Mouse (Mus musculus): ENCODE measurements around the gene Wdr20rt. TPM values are rescaled to one million over a fixed set of nuclear protein-coding genes. Genes with fewer than 3 reads are reported as not detected.
"Not testable (repeated sequence)": the region's sequence is repeated elsewhere in the genome, so short reads cannot be mapped to it uniquely, and the experiment has no call there.

The Wdr20rt gene
- not detected in 2 replicates for polyA plus RNA-seq (2012; rRNA removed)

DNA sequence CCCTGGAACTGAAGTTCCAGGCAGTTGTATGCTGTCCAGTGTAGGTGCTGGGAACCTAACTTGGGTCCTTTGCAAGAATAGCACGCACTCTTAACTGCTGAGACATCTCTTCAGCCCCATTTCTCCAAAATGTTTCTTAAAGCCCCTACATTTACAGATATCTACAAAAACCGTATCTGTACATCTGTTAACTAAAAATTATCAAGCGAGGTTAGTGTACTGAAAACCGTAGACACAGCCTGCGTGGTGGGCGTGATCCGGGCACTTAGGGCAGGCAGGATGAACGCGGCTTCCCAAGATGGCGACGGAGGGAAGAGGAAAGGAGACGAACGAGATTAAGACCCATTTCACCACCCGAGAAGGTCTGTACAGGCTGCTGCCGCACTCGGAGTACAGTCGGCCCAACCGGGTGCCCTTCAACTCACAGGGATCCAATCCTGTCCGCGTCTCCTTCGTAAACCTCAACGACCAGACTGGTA lies at the start of gene Wdr20rt:
Gene Wdr20rt, plus strand, starts transcription at position 51 of the 479 bp plus-strand sequence.
- DNase-seq (ENCODE audit: low read depth, low spot score), result no peak
- 93% methylated on average over 22 of the region's 22 CpGs for WGBS

- 63% methylated on average over 3 of the region's 3 CpGs for WGBS
- no peak for DNase-seq (ENCODE audit: low read depth, low spot score)
Measured at GRCm38 (mm10) chr12:65187365-65187764, 38.0 kb upstream of the Wdr20rt start.

GRCm38 (mm10) chr12:65189213-65189612 lies 36.1 kb upstream of the Wdr20rt start:
- 72% methylated on average over 2 of the region's 2 CpGs for WGBS
- DNase-seq (ENCODE audit: low read depth, low spot score), result no peak

GRCm38 (mm10) chr12:65194003-65194530 lies 31.2 kb upstream of the Wdr20rt start:
- WGBS, result 42% methylated on average over 5 of the region's 5 CpGs
- DNase-seq (ENCODE audit: low read depth, low spot score), result no peak

DNA sequence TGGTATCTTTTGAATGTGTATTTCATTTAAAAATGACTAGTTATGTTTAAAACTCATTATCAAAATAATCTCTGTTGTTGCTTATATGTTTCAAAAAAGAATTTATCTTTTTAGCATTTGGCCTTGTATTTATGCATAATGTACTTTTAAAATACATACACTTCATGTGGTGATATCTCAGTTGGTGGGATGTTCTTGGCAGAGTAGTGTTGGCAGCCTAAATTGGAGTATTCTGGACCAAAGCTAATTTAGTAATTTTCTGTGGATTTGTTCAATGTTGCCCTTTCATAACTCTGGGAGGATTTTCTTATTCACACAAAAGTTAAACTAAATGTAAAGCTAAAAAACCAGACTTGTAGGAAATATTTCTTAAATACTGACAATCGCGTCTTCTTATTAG lies 23.5 kb upstream of the Wdr20rt start:
- DNase-seq (ENCODE audit: low read depth, low spot score), result no peak
- 98% methylated on average over 2 of the region's 2 CpGs for WGBS

DNA sequence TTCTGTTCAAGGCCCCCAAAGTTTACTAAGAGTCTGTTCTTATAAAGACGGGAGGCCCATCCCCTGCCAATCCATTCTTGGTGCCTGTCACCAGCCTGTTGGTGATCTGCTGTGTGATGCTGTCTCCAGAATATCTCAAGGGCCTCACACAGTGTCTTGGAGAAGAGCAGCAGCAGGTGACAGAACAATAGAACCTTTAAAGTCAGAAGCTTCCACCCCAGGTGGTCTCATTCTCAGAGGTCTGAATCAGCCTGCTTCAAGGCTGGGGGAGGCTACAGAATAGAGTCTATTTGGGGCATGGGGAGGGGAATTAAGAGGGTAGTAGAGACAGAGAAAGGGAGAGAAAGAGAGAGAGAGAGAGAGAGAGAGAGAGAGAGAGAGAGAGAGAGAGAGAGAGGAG lies 18.9 kb upstream of the Wdr20rt start:
- 69% methylated on average over 1 of the region's 1 CpGs for WGBS
- no peak for DNase-seq (ENCODE audit: low read depth, low spot score)

- 88% methylated on average over 6 of the region's 6 CpGs for WGBS
- no peak for DNase-seq (ENCODE audit: low read depth, low spot score)
Measured at GRCm38 (mm10) chr12:65216404-65216840, 8.9 kb upstream of the Wdr20rt start.

GRCm38 (mm10) chr12:65228628-65229027 lies 3.3 kb downstream of the Wdr20rt start:
- 90% methylated on average over 6 of the region's 6 CpGs for WGBS
- no peak for DNase-seq (ENCODE audit: low read depth, low spot score)

DNA sequence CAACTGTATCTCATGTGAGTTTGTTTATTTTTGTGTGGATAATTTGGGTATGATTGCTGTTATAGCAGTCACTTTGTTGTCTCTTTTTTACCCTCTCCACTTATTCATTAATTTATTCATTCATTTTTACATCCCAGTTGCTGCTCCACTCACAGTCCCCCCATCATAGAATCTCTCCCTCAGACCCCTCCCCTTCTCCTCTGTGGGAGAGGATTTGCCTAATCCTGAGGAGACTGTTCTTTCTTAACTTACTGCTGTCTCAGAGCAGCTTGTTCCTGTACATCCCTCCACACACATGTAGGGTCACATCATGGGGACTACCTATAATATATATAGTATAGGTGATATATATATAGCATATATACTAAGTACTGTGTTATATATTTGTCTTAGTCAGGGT lies 3.7 kb downstream of the Wdr20rt start:
- DNase-seq (ENCODE audit: low read depth, low spot score), result no peak

DNA sequence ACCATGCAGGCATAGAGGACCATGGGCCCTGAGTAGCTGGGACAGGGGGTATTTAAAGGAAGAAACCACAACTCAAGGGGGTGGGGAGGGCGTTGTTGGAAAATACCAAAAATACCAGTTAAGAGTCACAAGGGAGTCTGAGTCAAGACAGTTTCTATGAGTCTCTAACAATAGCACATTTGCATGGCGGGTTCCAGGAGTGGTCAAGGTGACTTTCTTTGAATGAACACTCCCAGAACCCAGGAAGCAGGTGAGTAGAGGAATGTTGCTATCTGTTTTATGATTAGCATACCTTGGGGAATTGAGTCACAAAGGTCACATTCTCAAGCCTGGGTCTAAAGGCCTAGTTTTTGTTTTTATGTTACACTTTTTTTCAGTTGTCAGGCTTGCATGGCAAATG lies 7.5 kb downstream of the Wdr20rt start:
- 78% methylated on average over 2 of the region's 2 CpGs for WGBS
- DNase-seq (ENCODE audit: low read depth, low spot score), result not testable (repeated sequence)

GRCm38 (mm10) chr12:65250116-65250738 lies 24.9 kb downstream of the Wdr20rt start:
- DNase-seq (ENCODE audit: low read depth, low spot score), result no peak
- 80% methylated on average over 10 of the region's 10 CpGs for WGBS

DNA sequence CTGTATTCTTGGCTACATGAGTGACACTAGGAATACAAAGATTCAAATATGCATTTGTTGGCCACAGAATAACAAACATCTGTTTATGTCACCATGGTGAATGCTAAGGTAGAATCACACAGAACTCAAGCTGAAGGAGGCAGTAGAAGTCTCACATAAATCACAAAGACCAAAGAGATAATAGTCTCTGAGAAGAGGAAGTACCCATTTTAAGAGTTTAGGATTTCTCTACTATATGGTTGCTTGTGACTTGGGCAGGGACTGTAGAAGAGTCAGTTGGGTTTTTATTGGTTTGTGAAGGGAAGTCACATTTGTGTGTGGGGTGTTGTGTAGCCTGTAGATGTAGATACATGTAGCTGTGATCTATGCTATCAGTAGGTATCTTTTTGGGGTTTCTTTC lies 31.6 kb downstream of the Wdr20rt start:
- no peak for DNase-seq (ENCODE audit: low read depth, low spot score)

- WGBS, result 42% methylated on average over 19 of the region's 19 CpGs
- DNase-seq (ENCODE audit: low read depth, low spot score), result no peak
Measured at GRCm38 (mm10) chr12:65258212-65259138, 33.2 kb downstream of the Wdr20rt start.

DNA sequence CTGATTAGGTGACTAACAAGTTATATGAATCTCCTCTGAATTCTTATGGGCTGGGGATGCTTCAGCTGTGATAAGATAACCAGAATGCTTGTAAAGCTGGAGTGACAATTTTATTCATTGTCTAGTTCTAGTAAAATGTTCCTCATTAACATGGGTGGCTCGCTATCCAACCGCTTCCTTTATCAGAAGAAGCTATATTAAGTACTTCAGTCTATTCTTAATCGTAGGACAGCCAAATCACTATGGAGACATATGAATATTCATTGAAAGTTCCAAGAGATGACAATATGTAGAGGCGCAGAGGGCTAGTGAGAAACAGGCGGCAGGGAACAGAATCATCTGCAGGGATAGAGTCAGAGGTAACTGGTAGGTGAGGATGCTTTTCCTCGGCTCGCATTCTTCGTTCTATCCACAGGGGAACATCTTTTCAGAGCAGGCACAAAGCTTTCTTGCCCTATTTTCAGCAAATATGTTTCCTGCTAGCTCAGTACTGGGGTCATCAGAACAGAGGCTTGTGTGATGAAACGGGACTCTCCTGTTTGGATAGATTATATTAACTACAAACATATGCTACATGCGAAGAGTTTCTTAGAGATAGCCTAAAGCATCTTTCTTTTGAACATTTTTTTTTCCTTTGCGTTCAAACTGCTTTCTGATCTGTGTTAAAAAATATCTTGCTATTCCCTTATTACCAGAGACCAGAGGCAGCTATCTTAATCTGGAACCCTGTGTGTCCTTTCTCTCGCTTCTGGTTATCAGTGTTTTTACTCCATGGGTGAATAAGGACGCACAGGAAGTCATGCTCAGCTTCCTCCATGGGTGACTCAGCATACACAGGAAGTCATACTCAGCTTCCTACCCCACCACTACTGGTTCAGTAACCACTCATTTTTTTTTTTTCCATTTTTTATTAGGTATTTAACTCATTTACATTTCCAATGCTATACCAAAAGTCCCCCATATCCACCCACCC lies 34.1 kb downstream of the Wdr20rt start:
- WGBS, result 86% methylated on average over 13 of the region's 13 CpGs
- no peak for DNase-seq (ENCODE audit: low read depth, low spot score)

GRCm38 (mm10) chr12:65268311-65268984 lies 43.1 kb downstream of the Wdr20rt start:
- no peak for DNase-seq (ENCODE audit: low read depth, low spot score)
- WGBS, result 60% methylated on average over 5 of the region's 5 CpGs

GRCm38 (mm10) chr12:65269406-65269805 lies 44.1 kb downstream of the Wdr20rt start:
- 78% methylated on average over 5 of the region's 5 CpGs for WGBS
- no peak for DNase-seq (ENCODE audit: low read depth, low spot score)

- DNase-seq (ENCODE audit: low read depth, low spot score), result no peak
- 55% methylated on average over 4 of the region's 4 CpGs for WGBS
Measured at GRCm38 (mm10) chr12:65273807-65274206, 48.5 kb downstream of the Wdr20rt start.

All from large intestine, adult 2 months (tissue).